Mouse (Mus musculus): ENCODE measurements around the gene Ahdc1.

Ahdc1 gene

GRCm38 (mm10) chr4:133056069-133056890, 45.2 kb downstream of the Ahdc1 start:
- DNase-seq, result peak; percentile 81

- peak; percentile 63 for DNase-seq
Measured at GRCm38 (mm10) chr4:133057389-133058122, 46.5 kb downstream of the Ahdc1 start.

GRCm38 (mm10) chr4:133058123-133058453, 47.0 kb downstream of the Ahdc1 start:
- DNase-seq, result no peak

- no peak for DNase-seq
Measured at GRCm38 (mm10) chr4:133058513-133059480, 47.7 kb downstream of the Ahdc1 start.

- DNase-seq, result no peak
Measured at GRCm38 (mm10) chr4:133060702-133061101, 49.6 kb downstream of the Ahdc1 start.

- no peak for DNase-seq
Measured at GRCm38 (mm10) chr4:133061798-133062197, 50.7 kb downstream of the Ahdc1 start.

- no peak for DNase-seq
Measured at GRCm38 (mm10) chr4:133062286-133062685, 51.2 kb downstream of the Ahdc1 start.

GRCm38 (mm10) chr4:133063203-133063602, 52.1 kb downstream of the Ahdc1 start:
- DNase-seq, result no peak

- DNase-seq, result no peak
Measured at GRCm38 (mm10) chr4:133063799-133064198, 52.7 kb downstream of the Ahdc1 start.

- no peak for DNase-seq
Measured at GRCm38 (mm10) chr4:133064791-133065190, 53.7 kb downstream of the Ahdc1 start.

GRCm38 (mm10) chr4:133065894-133066386, 54.9 kb downstream of the Ahdc1 start:
- no peak for DNase-seq

- no peak for DNase-seq
Measured at GRCm38 (mm10) chr4:133068400-133069138, 57.5 kb downstream of the Ahdc1 start.

GRCm38 (mm10) chr4:133070388-133070787, 59.3 kb downstream of the Ahdc1 start:
- DNase-seq, result no peak

GRCm38 (mm10) chr4:133070821-133071372, 59.8 kb downstream of the Ahdc1 start:
- DNase-seq, result no peak

GRCm38 (mm10) chr4:133073192-133073591, 62.1 kb downstream of the Ahdc1 start:
- DNase-seq, result no peak

- no peak for DNase-seq
Measured at GRCm38 (mm10) chr4:133074070-133074819, 63.2 kb downstream of the Ahdc1 start.

- DNase-seq, result no peak
Measured at GRCm38 (mm10) chr4:133074894-133075572, 64.0 kb downstream of the Ahdc1 start.

GRCm38 (mm10) chr4:133078947-133079346, 67.9 kb downstream of the Ahdc1 start:
- no peak for DNase-seq

GRCm38 (mm10) chr4:133079416-133080113, 68.5 kb downstream of the Ahdc1 start:
- DNase-seq, result no peak

- DNase-seq, result no peak
Measured at GRCm38 (mm10) chr4:133080862-133081261, 69.8 kb downstream of the Ahdc1 start.
